Mouse (Mus musculus) liver, embryonic 12.5 days (tissue): ENCODE data around the gene Mpeg1. TPM values are rescaled to one million over a fixed set of nuclear protein-coding genes. Genes with fewer than 3 reads are reported as not detected.

Source experiments
- ATAC-seq: fragments of 200-750 bp; cut with Nextera tagmentation; 2 replicates; pipeline ENCODE4 v1.8.0; 2017; ENCODE audit warnings: moderate number of reproducible peaks, mild to moderate bottlenecking, moderate library complexity
- H3K27ac ChIP-seq: fragments of 300-500 bp; sonication (generic); 2 replicates; pipeline ENCODE4 v1.5.1; 2016; ENCODE audit warnings: mild to moderate bottlenecking
- H3K27me3 ChIP-seq: fragments of 300-500 bp; sonication (generic); replicated peaks from 2 replicates; pipeline ENCODE4 v1.6.1; 2016; ENCODE audit warnings: mild to moderate bottlenecking, moderate library complexity
- H3K36me3 ChIP-seq: fragments of 300-500 bp; sonication (generic); 2 replicates; pipeline ENCODE4 v1.6.1; 2016; ENCODE audit warnings: mild to moderate bottlenecking, moderate library complexity
- H3K4me1 ChIP-seq: fragments of 300-500 bp; sonication (generic); 2 replicates; pipeline ENCODE4 v1.6.1; 2016
- H3K4me2 ChIP-seq: fragments of 300-500 bp; sonication (generic); 2 replicates; pipeline ENCODE4 v1.6.1; 2016; ENCODE audit warnings: mild to moderate bottlenecking, moderate library complexity
- H3K4me3 ChIP-seq: fragments of 300-500 bp; sonication (generic); 2 replicates; pipeline ENCODE4 v1.5.1; 2016; ENCODE audit warnings: mild to moderate bottlenecking, moderate library complexity
- H3K9ac ChIP-seq: fragments of 300-500 bp; sonication (generic); 2 replicates; pipeline ENCODE4 v1.6.1; 2016; ENCODE audit warnings: mild to moderate bottlenecking, moderate library complexity
- H3K9me3 ChIP-seq: fragments of 300-500 bp; sonication (generic); replicated peaks from 2 replicates; pipeline ENCODE4 v1.6.1; 2016; ENCODE audit warnings: mild to moderate bottlenecking, moderate library complexity
- WGBS: fragments of 180-500 bp; shearing (Covaris S2); methylation state at CpG from one replicate; pipeline ENCODE4 v1.1.7; 2016; ENCODE audit not compliant: insufficient replicate concordance; 5-methylcytosine and 5-hydroxymethylcytosine counted together
- polyA plus RNA-seq: library from polyadenylated mRNA; unstranded; fragments of >200 nt; fragmentation: Nextera tagmentation; extraction: Ambion mirVana; gene quantifications from 2 replicates; pipeline ENCODE4 v1.2.1, GENCODE M21; 2016

The Mpeg1 gene
- polyA plus RNA-seq, 1 experiment from 2014 or later, result 0.76 TPM

DNA sequence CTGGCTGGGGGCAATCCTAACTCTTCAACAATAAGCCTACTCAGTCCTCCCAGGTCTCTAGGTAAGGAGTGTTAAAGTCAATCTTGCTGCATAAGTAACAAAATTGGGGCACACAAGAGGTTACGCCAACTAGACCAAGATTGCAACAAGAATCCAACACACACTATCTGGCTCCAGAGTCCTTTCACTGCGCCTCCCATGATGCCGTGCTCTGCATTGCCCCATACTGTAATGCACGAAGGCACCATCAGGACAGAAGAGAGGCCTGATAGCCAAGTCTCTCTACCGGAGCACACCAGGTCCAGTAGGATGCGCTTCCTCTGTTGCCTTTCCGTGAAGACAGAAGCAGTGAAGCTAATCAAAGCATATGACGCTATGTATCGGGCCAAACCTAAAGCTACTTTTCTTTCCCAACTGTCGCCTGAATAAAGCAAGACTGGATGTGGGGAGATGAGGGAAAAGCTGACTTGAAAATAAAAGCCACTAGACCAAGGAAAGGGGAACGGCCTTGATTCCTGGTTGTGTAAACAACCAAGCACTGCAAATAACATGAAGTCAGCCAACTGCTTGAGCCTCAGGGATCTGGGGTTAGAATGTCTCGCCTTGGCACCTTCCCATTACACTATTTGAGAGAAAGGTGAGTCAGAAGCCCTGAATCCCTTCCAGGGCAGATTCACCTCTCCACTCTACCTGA, 27.1 kb downstream of the Mpeg1 start:
- no peak overlapping the region; the same call in 1 of the 2 replicates for H3K27ac ChIP-seq
- no peak for ATAC-seq
- WGBS, result 72% methylated on average over 12 of the region's 12 CpGs
- no peaks in the 10 kb centered on the region for H3K9me3 ChIP-seq
- peaks cover 11% of the 10 kb centered on the region; the same call in 1 of the 2 replicates for H3K36me3 ChIP-seq
- no peak overlapping the region for H3K9ac ChIP-seq
- H3K4me3 ChIP-seq, result no peak overlapping the region
- H3K4me1 ChIP-seq, result peaks cover 3% of the 10 kb centered on the region; the same call in 1 of the 2 replicates
- H3K4me2 ChIP-seq, result no peak overlapping the region
- no peaks in the 10 kb centered on the region for H3K27me3 ChIP-seq

DNA sequence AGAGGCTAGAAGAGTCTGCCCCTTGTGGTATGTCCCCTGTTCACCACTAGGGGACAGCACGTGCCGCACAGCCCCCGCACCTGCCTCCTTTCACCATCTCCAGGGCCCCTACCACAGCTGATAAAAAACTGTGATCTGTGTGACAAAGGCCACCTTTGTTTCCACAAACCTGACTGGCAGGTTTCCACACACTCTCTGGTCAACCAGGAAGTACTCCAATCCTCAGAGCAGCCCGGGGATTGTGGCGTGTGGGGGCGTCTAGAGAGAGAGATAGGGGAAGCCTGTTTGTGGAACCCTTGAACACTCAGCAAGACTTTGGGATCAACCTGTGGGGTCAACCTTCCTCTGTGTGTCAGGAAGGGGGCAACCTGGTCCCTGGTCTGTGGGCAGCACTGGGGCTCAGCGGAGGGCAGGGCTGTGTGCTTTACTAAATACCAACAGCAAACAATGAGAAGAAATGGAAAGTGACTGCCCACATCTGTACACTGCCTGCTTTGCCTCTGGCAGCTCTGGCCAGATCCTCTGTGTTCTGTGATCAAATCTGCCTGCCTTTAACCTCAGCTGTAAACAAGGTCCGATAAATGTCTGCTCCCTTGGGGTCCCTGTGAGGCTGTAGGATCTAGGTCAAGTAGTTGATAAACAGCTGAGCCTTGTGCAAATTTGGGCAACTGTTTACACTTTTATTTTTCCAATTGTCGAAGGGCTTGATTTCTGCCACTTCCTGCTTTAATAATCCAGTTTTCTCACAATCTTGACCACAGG, 27.8 kb downstream of the Mpeg1 start:
- Histone ChIP-seq H3K36me3 (peaks cover 11% of the 10 kb centered on the region; the same call in 1 of the 2 replicates), H3K9ac (no peak overlapping the region), H3K27ac (peak overlapping the region; percentile 74), H3K4me1 (peaks cover 3% of the 10 kb centered on the region; the same call in 1 of the 2 replicates), H3K4me2 (0 out of 2 replicates have a peak overlapping the region, but pooled peaks have one; percentile 8), H3K27me3 (no peaks in the 10 kb centered on the region), H3K4me3 (no peak overlapping the region), H3K9me3 (no peaks in the 10 kb centered on the region)
- peak; percentile 58 for ATAC-seq
- WGBS, result 33% methylated on average over 9 of the region's 9 CpGs

DNA sequence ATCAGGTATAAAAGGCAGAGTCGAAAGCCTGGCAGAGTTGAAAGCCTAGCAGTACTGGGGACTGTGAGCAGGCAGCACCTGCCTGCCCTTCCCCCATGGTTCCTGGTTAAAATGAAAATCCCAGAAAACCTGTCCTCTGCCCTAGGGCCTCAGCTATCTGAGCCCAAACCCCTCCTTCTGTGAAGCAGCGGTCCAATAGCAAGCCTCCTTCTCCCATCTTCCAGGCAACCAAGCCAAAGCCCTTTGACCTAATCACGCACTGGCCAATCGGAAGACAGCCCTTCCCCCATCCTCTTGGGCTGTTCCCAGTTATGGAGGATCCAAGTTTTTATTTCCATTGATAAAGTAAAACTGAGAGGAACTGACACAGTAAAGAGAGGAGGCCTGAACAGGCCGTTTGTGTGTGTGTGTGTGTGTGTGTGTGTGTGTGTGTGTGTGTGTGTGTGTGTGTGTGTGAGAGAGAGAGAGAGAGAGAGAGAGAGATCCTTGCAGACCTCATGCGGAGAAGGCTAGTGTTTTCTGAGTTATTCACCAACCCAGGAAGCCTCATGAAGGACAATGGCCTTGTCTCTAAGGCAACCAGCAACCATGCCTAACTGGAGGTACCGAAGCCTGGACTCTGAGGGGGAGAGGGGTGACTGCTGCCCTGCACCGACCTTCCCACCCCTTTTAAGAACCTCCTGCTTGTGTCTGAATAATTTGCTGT, 28.5 kb downstream of the Mpeg1 start:
- Histone ChIP-seq H3K36me3 (peaks cover 11% of the 10 kb centered on the region; the same call in 1 of the 2 replicates), H3K27me3 (no peaks in the 10 kb centered on the region), H3K27ac (peak overlapping the region; percentile 74), H3K4me1 (peaks cover 3% of the 10 kb centered on the region; the same call in 1 of the 2 replicates), H3K9ac (no peak overlapping the region), H3K4me3 (no peak overlapping the region), H3K9me3 (no peaks in the 10 kb centered on the region), H3K4me2 (0 out of 2 replicates have a peak overlapping the region, but pooled peaks have one; percentile 8)
- WGBS, result 49% methylated on average over 8 of the region's 8 CpGs
- ATAC-seq, result peak; percentile 74

DNA sequence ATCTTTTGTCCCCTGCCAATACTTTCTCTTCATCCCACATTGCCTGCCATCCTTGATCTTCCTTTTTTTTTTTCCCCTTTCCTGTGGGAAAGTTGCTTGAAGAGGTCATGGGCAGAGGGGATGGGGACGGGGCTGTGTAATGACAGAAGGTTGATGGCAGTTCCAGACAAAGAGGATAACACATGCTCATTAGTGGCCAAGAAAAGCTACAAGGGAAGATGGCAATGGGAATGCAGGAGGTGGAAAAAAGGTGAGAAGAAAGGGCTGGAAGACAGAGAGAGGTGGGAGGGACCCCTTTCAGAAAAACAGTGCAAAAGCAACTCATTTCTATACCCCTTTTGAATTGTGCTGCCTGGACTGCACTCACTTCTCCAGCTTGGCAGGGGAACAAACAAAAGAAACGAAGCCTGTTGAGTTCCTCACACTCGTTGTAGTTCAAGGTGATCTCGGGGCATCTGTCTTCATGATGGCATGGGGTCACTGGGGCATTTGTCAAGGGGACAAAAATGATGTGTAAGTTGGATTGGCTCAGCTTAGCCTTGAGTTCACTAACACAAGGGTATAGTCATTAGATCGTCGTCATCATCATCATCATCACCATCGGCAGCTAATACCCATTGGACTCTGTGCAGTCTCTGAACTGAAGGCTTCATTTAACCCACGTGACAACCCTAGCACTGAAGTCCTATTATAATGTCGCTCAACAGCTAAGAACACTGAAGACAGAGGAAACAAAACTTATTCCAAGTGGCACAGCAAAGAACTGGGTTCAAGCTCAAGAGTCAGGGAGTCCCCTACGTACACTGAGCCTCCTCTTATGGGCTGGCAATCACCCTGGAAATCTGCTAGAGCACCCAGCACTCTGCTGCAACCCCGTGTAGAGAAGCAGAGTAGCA, 29.3 kb downstream of the Mpeg1 start:
- Histone ChIP-seq H3K4me2 (0 out of 2 replicates have a peak overlapping the region, but pooled peaks have one; percentile 0), H3K9ac (no peak overlapping the region), H3K4me1 (peaks cover 3% of the 10 kb centered on the region; the same call in 1 of the 2 replicates), H3K36me3 (peaks cover 11% of the 10 kb centered on the region; the same call in 1 of the 2 replicates), H3K9me3 (no peaks in the 10 kb centered on the region), H3K4me3 (no peak overlapping the region), H3K27ac (peak overlapping the region; percentile 22; the same call in 1 of the 2 replicates), H3K27me3 (no peaks in the 10 kb centered on the region)
- no peak for ATAC-seq
- 60% methylated on average over 11 of the region's 11 CpGs for WGBS

DNA sequence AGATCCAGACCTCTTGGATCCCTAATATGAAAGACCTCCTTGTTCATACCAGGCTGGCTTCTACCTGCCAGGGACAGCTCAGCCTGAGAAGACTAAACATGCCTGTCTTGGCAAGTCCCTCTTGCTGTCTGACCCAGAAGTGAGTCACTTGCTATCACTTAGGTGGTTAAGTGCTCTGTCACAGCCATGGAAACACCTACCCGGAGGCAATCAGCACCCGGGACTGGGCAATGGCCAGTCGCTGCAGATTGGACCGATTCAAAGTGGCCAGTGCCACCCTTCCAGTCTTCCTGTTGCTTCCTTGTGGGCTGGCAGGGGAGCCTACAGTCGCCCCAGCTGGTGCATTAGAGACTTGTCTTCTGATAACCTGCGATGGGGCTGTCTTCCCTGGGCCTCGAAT, 31.1 kb downstream of the Mpeg1 start:
- no peak overlapping the region for H3K4me2 ChIP-seq
- no peak overlapping the region for H3K4me3 ChIP-seq
- no peaks in the 10 kb centered on the region for H3K9me3 ChIP-seq
- no peak overlapping the region for H3K27ac ChIP-seq
- WGBS, result 72% methylated on average over 7 of the region's 7 CpGs
- peaks cover 3% of the 10 kb centered on the region; the same call in 1 of the 2 replicates for H3K4me1 ChIP-seq
- ATAC-seq, result no peak
- peaks cover 11% of the 10 kb centered on the region; the same call in 1 of the 2 replicates for H3K36me3 ChIP-seq
- H3K27me3 ChIP-seq, result no peaks in the 10 kb centered on the region
- no peak overlapping the region for H3K9ac ChIP-seq

DNA sequence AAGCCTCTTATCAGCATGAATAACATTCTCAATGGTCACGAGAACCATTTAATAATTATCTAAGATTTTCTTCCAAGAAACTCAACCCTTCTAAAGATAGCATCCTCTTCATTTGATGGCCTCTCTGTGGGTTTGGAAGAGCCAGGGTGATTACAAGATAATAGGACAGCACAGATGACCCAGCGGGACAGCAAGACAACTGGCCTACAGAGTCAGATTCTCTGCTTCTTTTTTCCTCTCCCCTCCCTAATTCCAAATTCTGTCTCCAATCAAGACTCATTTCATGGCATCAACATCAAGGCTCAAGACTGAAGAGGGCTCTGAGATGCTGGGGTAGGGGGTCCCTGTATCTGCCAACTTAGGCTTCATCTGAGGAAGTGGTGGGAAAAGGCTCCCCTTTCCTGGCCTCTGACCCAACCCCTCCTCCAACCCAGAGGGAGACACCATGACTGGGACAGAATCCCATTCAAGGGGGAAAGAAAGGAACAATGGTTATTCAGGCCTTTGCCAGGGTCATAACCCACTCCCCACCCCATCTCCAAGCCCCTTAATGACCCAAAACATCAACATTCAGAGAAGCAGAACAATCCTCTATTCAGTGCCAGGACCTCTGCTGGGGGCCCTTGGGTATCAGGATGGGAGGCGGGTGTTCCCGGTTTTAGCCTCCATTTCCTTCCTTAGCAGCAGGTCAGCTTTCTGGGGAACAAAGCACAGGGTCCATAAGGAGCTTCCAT, 33.0 kb downstream of the Mpeg1 start:
- no peaks in the 10 kb centered on the region for H3K4me1 ChIP-seq
- no peak for ATAC-seq
- no peak overlapping the region for H3K27ac ChIP-seq
- H3K4me3 ChIP-seq, result no peak overlapping the region
- H3K36me3 ChIP-seq, result peaks cover 11% of the 10 kb centered on the region; the same call in 1 of the 2 replicates
- H3K4me2 ChIP-seq, result no peak overlapping the region
- 36% methylated on average over 4 of the region's 4 CpGs for WGBS
- no peaks in the 10 kb centered on the region for H3K9me3 ChIP-seq
- no peak overlapping the region for H3K9ac ChIP-seq
- peaks cover 4% of the 10 kb centered on the region for H3K27me3 ChIP-seq

DNA sequence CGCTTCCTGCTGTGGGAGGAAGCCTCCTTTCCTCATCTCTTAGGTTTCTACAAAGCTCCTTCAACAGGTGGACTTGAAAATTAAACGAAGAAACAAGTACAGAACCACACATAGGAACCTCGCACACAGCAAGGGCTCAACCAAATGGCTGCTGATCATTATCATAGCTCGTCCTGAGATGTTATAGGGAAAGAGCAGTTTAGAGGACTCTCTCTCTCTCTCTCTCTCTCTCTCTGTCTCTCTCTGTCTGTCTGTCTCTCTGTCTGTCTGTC, 33.5 kb downstream of the Mpeg1 start:
- no peak for ATAC-seq

DNA sequence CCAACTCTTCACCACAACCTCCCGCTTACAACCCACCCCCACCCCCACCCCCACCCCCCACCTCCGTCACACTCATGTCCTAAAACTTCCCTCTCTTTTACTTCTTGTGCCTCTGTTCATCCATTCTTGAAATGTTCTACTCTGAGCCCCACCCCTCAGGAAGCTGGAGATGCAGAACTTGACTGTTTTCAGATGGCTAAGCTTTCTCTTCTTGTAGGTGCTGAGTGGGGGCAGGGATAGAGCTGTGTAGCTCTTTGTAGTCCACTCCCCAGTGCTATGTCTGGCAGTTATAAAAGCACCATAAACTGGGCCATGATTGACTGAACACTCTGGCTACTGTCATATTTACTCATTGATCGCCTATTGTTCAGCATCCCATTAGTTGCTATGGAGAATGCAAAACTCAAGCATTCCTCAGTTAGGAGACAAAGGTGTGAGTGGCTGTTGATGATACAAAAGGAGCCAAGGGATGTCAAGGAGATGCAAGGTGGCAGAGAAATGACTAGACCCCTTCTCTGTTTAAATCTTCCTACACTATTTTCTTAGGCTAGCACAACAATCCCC, 34.5 kb downstream of the Mpeg1 start:
- 46% methylated on average over 3 of the region's 3 CpGs for WGBS
- peaks cover 19% of the 10 kb centered on the region for H3K27me3 ChIP-seq
- no peaks in the 10 kb centered on the region for H3K9me3 ChIP-seq
- peaks cover 11% of the 10 kb centered on the region; the same call in 1 of the 2 replicates for H3K36me3 ChIP-seq
- peaks cover 2% of the 10 kb centered on the region; the same call in 1 of the 2 replicates for H3K4me1 ChIP-seq
- ATAC-seq, result no peak
- H3K4me3 ChIP-seq, result no peak overlapping the region
- no peak overlapping the region for H3K4me2 ChIP-seq
- no peak overlapping the region for H3K9ac ChIP-seq
- H3K27ac ChIP-seq, result no peak overlapping the region

More for the DNA sequence above, 33.5 kb downstream of the Mpeg1 start:
- Histone ChIP-seq H3K27ac (no peak overlapping the region), H3K27me3 (peaks cover 9% of the 10 kb centered on the region), H3K4me2 (no peak overlapping the region), H3K36me3 (peaks cover 11% of the 10 kb centered on the region; the same call in 1 of the 2 replicates), H3K9me3 (no peaks in the 10 kb centered on the region), H3K4me3 (no peak overlapping the region), H3K4me1 (no peaks in the 10 kb centered on the region), H3K9ac (no peak overlapping the region)
- WGBS, result 48% methylated on average over 4 of the region's 4 CpGs

DNA sequence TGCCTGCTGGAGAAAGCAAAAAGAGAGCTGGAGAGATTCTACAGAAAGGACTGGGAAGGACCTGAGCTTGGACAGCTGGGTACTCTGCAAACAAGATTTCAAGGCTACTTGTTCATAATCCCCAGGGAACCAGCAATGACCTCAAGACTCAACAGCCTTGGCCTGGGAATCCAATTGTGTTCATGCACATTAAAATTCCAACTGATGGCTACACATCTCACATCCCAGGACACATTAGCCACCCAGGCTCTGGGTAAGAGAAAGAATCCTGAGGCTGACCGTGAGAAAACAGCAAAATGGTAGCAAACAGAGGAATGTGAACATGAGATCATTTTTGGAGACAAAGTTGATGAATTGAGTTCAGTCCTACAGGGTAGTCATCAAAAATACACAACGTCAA, 35.7 kb downstream of the Mpeg1 start:
- Histone ChIP-seq H3K9me3 (no peaks in the 10 kb centered on the region), H3K4me3 (no peak overlapping the region), H3K4me1 (peaks cover 14% of the 10 kb centered on the region), H3K27ac (no peak overlapping the region), H3K9ac (no peak overlapping the region), H3K36me3 (peaks cover 9% of the 10 kb centered on the region; the same call in 1 of the 2 replicates), H3K4me2 (no peak overlapping the region), H3K27me3 (peaks cover 31% of the 10 kb centered on the region)
- no peak for ATAC-seq
- WGBS, result 71% methylated on average over 2 of the region's 2 CpGs

DNA sequence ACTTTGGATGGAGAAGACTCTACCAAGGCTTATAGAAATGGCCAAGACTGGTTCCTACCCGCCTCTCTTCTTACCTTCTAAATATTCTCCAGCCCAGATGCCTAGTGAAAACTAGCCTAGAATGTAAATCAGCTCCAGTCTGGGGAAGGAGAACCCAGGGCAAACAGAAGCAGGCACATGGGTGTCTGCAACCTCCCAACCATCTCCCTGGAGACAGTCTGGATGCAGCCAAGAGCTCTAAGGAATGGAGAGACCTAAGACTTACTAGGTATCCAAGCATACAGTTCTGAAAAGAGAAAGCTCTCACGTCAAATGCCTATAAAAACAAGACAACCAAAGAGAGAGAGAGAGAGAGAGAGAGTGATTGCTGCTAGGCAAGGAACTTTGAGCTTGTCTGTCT, 37.3 kb downstream of the Mpeg1 start:
- Histone ChIP-seq H3K36me3 (no peaks in the 10 kb centered on the region), H3K9me3 (no peaks in the 10 kb centered on the region), H3K27me3 (peaks cover 43% of the 10 kb centered on the region), H3K9ac (no peak overlapping the region), H3K4me2 (no peak overlapping the region), H3K4me1 (peaks cover 18% of the 10 kb centered on the region), H3K27ac (no peak overlapping the region), H3K4me3 (no peak overlapping the region)
- 63% methylated on average over 2 of the region's 2 CpGs for WGBS
- ATAC-seq, result no peak
